Mouse (Mus musculus): ENCODE results near the gene Eps8. TPM values are rescaled to one million over a fixed set of nuclear protein-coding genes. Genes with fewer than 3 reads are reported as not detected.

The Eps8 gene
- polyA plus RNA-seq, 1 experiment from 2014 or later = 24.5 TPM

DNA sequence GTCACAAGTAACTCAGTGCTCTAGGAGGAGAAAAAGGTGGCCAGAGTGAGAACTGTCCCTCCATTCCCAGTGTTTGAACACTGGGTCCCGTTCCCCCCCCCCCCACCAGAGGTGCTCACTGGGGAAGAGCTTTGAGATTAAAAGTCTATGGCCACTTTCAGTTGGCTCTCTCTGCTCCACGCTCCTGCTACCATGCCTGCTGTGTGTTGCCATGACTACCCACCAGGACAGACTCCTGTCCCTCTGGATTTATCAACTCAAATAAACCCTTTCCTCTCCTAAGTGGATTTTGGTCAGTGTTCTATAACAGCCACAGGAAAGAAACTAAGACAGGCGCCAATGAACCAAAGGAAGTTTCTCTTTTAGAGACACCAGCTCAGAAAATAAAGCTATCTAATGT is 128.9 kb downstream of the Eps8 start:
- DNase-seq (no peak), ATAC-seq (ENCODE audit: insufficient read depth) (no peak)
- H3K4me3 ChIP-seq (ENCODE audit: low read depth, low read length) = no peak overlapping the region
- no peaks in the 10 kb centered on the region for H3K36me3 ChIP-seq (ENCODE audit: insufficient read depth)
- H3K27me3 ChIP-seq (ENCODE audit: insufficient read depth, low read length) = no peaks in the 10 kb centered on the region
- no peak for TF ChIP-seq CTCF (IDR thresholded peaks at IDR 0.05; ENCODE audit: low read depth)
- no peaks in the 10 kb centered on the region for H3K4me1 ChIP-seq (ENCODE audit: insufficient read depth)
- no peak overlapping the region for H3K27ac ChIP-seq (ENCODE audit: low read depth)
- H3K4me2 ChIP-seq = no peak overlapping the region
- H3K9ac ChIP-seq = no peak overlapping the region
- no peaks in the 10 kb centered on the region for H3K9me3 ChIP-seq (ENCODE audit: low read depth, low read length)
- WGBS = 12% methylated on average over 3 of the region's 3 CpGs

- H3K4me1 ChIP-seq (ENCODE audit: insufficient read depth) = no peaks in the 10 kb centered on the region
- no peak overlapping the region for H3K27ac ChIP-seq (ENCODE audit: low read depth)
- WGBS = 80% methylated on average over 8 of the region's 8 CpGs
- DNase-seq (no peak), ATAC-seq (ENCODE audit: insufficient read depth) (no peak)
- no peaks in the 10 kb centered on the region for H3K27me3 ChIP-seq (ENCODE audit: insufficient read depth, low read length)
- no peak overlapping the region for H3K4me2 ChIP-seq
- no peaks in the 10 kb centered on the region for H3K9me3 ChIP-seq (ENCODE audit: low read depth, low read length)
- no peaks in the 10 kb centered on the region for H3K36me3 ChIP-seq (ENCODE audit: insufficient read depth)
- no peak overlapping the region for H3K4me3 ChIP-seq (ENCODE audit: low read depth, low read length)
- no peak for TF ChIP-seq CTCF (IDR thresholded peaks at IDR 0.05; ENCODE audit: low read depth)
- H3K9ac ChIP-seq = no peak overlapping the region
Measured at GRCm38 (mm10) chr6:137520343-137520704, 134.4 kb downstream of the Eps8 start.

DNA sequence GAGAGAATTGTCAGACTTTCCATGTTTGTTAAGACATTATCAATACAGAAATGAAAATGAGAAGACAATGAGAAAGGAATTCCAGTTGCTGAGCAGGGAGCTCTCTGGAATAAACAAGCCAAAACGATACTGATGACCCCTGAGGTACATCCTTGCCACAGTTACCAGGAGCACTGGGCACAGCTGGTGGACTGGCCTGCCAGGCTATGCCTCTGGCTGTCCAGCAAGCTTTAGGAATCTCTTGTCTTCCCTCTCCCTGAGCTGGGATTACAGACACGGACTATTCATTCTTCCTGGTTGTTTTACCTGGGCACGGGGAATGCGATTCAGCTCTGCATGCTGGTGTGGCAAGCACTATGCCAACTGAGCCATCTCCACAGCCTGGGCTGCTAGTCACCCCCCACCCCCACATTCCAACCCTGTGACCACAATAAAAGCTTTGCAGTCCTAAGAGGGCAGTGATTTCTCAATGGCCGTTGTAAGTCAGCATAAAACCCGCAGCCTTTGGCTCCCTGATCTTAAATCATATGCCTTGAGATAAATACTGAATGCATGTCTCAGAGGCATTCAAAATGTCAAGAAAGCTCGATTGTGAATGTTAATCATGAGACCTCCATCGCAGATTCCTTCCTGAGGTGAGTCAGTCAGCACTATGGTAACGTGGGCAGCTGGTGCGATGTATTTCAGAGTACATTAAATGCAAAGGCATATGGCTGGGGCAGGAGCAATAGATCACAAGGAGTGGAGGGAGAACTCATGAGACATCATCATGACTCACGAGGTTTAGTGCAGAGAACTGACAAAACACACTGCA is 134.9 kb downstream of the Eps8 start:
- H3K36me3 ChIP-seq (ENCODE audit: insufficient read depth) = no peaks in the 10 kb centered on the region
- H3K4me2 ChIP-seq = no peak overlapping the region
- no peaks in the 10 kb centered on the region for H3K27me3 ChIP-seq (ENCODE audit: insufficient read depth, low read length)
- H3K4me1 ChIP-seq (ENCODE audit: insufficient read depth) = no peaks in the 10 kb centered on the region
- ATAC-seq (ENCODE audit: insufficient read depth) (no peak), DNase-seq (no peak)
- WGBS = 68% methylated on average over 11 of the region's 11 CpGs
- H3K9me3 ChIP-seq (ENCODE audit: low read depth, low read length) = no peaks in the 10 kb centered on the region
- H3K4me3 ChIP-seq (ENCODE audit: low read depth, low read length) = no peak overlapping the region
- no peak overlapping the region for H3K27ac ChIP-seq (ENCODE audit: low read depth)
- no peak for TF ChIP-seq CTCF (IDR thresholded peaks at IDR 0.05; ENCODE audit: low read depth)
- H3K9ac ChIP-seq = no peak overlapping the region

- TF ChIP-seq CTCF (IDR thresholded peaks at IDR 0.05; ENCODE audit: low read depth) = no peak
- no peak overlapping the region for H3K9ac ChIP-seq
- no peaks in the 10 kb centered on the region for H3K36me3 ChIP-seq (ENCODE audit: insufficient read depth)
- WGBS = 70% methylated on average over 4 of the region's 4 CpGs
- DNase-seq = no peak
- no peaks in the 10 kb centered on the region for H3K27me3 ChIP-seq (ENCODE audit: insufficient read depth, low read length)
- no peak overlapping the region for H3K27ac ChIP-seq (ENCODE audit: low read depth)
- no peak overlapping the region for H3K4me3 ChIP-seq (ENCODE audit: low read depth, low read length)
- ATAC-seq (ENCODE audit: insufficient read depth) = no peak
- no peaks in the 10 kb centered on the region for H3K9me3 ChIP-seq (ENCODE audit: low read depth, low read length)
- H3K4me1 ChIP-seq (ENCODE audit: insufficient read depth) = no peaks in the 10 kb centered on the region
- no peak overlapping the region for H3K4me2 ChIP-seq
Measured at GRCm38 (mm10) chr6:137514872-137515271, 139.8 kb downstream of the Eps8 start.

DNA sequence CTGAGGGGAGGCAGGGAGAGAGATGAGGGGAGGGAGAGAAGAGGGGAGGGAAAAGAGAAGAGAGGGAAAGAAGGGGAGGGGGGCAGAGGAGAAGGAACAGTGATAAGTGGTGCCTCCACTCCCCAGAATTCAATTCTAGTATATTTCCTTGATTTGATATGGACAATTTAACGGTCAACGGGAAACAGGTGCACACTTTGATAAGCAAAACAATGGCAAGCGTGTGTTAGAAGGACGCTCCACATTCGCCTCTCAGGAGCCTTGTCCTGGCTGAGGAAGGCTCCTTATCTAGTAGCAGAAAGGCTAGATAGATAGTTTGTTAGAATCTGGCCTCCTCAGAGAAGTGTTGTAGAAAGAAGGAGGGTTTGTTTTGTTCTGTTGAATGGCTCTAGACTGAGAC is 141.9 kb downstream of the Eps8 start:
- no peaks in the 10 kb centered on the region for H3K27me3 ChIP-seq (ENCODE audit: insufficient read depth, low read length)
- no peaks in the 10 kb centered on the region for H3K4me1 ChIP-seq (ENCODE audit: insufficient read depth)
- H3K4me2 ChIP-seq = no peak overlapping the region
- ATAC-seq (ENCODE audit: insufficient read depth) = no peak
- no peak for TF ChIP-seq CTCF (IDR thresholded peaks at IDR 0.05; ENCODE audit: low read depth)
- H3K9ac ChIP-seq = no peak overlapping the region
- no peaks in the 10 kb centered on the region for H3K9me3 ChIP-seq (ENCODE audit: low read depth, low read length)
- WGBS = 58% methylated on average over 5 of the region's 5 CpGs
- no peak overlapping the region for H3K4me3 ChIP-seq (ENCODE audit: low read depth, low read length)
- DNase-seq = no peak
- H3K27ac ChIP-seq (ENCODE audit: low read depth) = no peak overlapping the region
- no peaks in the 10 kb centered on the region for H3K36me3 ChIP-seq (ENCODE audit: insufficient read depth)

DNA sequence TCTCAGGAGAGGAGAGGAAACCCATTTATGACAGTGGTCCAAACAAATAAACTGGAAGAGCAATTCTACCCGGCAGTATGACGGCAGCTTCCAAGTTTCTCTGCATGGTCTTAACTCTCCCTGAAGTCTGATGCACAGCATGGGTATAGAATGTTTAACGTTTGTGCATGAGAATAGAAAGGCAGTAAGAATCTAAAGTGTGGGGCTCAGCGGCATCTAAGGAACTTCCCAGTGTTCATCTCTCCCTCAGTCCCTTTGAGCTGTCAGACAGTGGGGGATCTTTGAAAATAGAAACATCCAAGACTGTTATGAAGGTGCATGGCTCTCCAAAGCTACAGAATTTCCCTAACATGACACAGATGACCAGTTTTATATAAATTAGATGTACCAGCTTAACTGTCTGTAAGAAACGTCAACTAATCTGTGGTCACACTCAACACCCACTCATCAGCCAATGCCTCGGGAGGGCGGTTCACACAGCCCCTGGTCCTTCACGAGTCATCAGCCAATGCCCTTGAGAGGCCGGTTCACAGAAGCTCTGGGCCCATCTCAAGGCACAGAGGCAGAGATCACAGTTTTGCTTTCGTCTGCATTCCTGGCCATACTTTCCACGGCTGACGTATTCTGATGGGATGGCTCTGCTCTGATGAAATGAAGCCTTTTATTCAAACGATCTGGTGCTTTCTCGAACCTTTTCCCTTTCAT is 145.2 kb downstream of the Eps8 start:
- Histone ChIP-seq H3K9me3 (ENCODE audit: low read depth, low read length) (no peaks in the 10 kb centered on the region), H3K4me3 (ENCODE audit: low read depth, low read length) (no peak overlapping the region), H3K4me2 (no peak overlapping the region), H3K27ac (ENCODE audit: low read depth) (no peak overlapping the region), H3K9ac (no peak overlapping the region), H3K4me1 (ENCODE audit: insufficient read depth) (no peaks in the 10 kb centered on the region), H3K27me3 (ENCODE audit: insufficient read depth, low read length) (no peaks in the 10 kb centered on the region), H3K36me3 (ENCODE audit: insufficient read depth) (no peaks in the 10 kb centered on the region)
- DNase-seq = no peak
- TF ChIP-seq CTCF (IDR thresholded peaks at IDR 0.05; ENCODE audit: low read depth) = no peak
- ATAC-seq (ENCODE audit: insufficient read depth) = no peak
- WGBS = 68% methylated on average over 14 of the region's 14 CpGs

DNA sequence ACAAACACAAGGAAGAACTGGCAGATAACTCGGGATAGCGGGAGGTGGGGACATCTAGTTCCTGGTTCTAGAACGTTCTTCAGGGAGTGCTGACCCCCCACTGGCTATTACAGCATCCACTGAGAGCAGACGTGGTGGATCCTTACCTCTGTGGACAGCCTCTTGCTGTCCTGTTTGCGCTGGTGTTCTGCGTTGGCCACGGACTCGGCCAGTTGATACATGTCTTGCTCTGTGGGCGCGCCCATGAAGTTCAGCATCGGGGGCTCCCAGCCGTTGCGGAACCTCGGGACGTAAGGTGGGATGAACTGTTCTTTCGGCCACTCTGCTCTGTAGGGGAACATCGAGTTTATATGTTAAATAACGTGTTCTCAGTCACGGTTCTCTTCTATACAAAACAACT is 145.7 kb downstream of the Eps8 start:
- H3K9me3 ChIP-seq (ENCODE audit: low read depth, low read length) = no peaks in the 10 kb centered on the region
- no peak overlapping the region for H3K27ac ChIP-seq (ENCODE audit: low read depth)
- no peaks in the 10 kb centered on the region for H3K4me1 ChIP-seq (ENCODE audit: insufficient read depth)
- H3K36me3 ChIP-seq (ENCODE audit: insufficient read depth) = no peaks in the 10 kb centered on the region
- no peak overlapping the region for H3K4me3 ChIP-seq (ENCODE audit: low read depth, low read length)
- DNase-seq (no peak), ATAC-seq (ENCODE audit: insufficient read depth) (no peak)
- no peak for TF ChIP-seq CTCF (IDR thresholded peaks at IDR 0.05; ENCODE audit: low read depth)
- no peak overlapping the region for H3K9ac ChIP-seq
- H3K27me3 ChIP-seq (ENCODE audit: insufficient read depth, low read length) = no peaks in the 10 kb centered on the region
- 94% methylated on average over 19 of the region's 19 CpGs for WGBS
- no peak overlapping the region for H3K4me2 ChIP-seq

All from lung, embryonic 14.5 days (tissue).